Mouse (Mus musculus): ENCODE results near the gene Nfkbil1. TPM values are rescaled to one million over a fixed set of nuclear protein-coding genes. Genes with fewer than 3 reads are reported as not detected.

Gene Nfkbil1
- polyA plus RNA-seq, 1 experiment from 2014 or later = 3.3 TPM

- Histone ChIP-seq H3K9ac (ENCODE audit: low read depth, low read length) (no peak overlapping the region), H3K4me2 (replicated peaks; ENCODE audit: low read depth, low read length) (no peak overlapping the region), H3K9me3 (ENCODE audit: control insufficient read depth, low read length) (no peaks in the 10 kb centered on the region), H3K4me1 (ENCODE audit: control insufficient read depth, insufficient read depth, low read length) (peaks cover 28% of the 10 kb centered on the region), H3K4me3 (ENCODE audit: low read length) (no peak overlapping the region), H3K27ac (ENCODE audit: low read depth, low read length) (peak overlapping the region; percentile 68; the same call in 1 of the 2 replicates), H3K27me3 (ENCODE audit: control insufficient read depth, insufficient read depth, low read length) (no peaks in the 10 kb centered on the region), H3K36me3 (ENCODE audit: control insufficient read depth, insufficient read depth, low read length) (peaks cover 34% of the 10 kb centered on the region)
- WGBS = 60% methylated on average over 5 of the region's 5 CpGs
- no peak for ATAC-seq (ENCODE audit: low FRiP score, low TSS enrichment)
Measured at GRCm38 (mm10) chr17:35232659-35233058, 2.9 kb downstream of the Nfkbil1 start.

- H3K4me1 ChIP-seq (ENCODE audit: control insufficient read depth, insufficient read depth, low read length) = peaks cover 28% of the 10 kb centered on the region
- H3K36me3 ChIP-seq (ENCODE audit: control insufficient read depth, insufficient read depth, low read length) = peaks cover 40% of the 10 kb centered on the region
- H3K27ac ChIP-seq (ENCODE audit: low read depth, low read length) = peak overlapping the region; percentile 68; the same call in 1 of the 2 replicates
- H3K4me2 ChIP-seq (replicated peaks; ENCODE audit: low read depth, low read length) = no peak overlapping the region
- no peaks in the 10 kb centered on the region for H3K27me3 ChIP-seq (ENCODE audit: control insufficient read depth, insufficient read depth, low read length)
- no peaks in the 10 kb centered on the region for H3K9me3 ChIP-seq (ENCODE audit: control insufficient read depth, low read length)
- 10% methylated on average over 12 of the region's 12 CpGs for WGBS
- ATAC-seq (ENCODE audit: low FRiP score, low TSS enrichment) = no peak
- H3K4me3 ChIP-seq (ENCODE audit: low read length) = no peak overlapping the region
- H3K9ac ChIP-seq (ENCODE audit: low read depth, low read length) = no peak overlapping the region
Measured at GRCm38 (mm10) chr17:35232043-35232442, 3.5 kb downstream of the Nfkbil1 start.

GRCm38 (mm10) chr17:35231022-35231421 lies 4.6 kb downstream of the Nfkbil1 start:
- H3K9ac ChIP-seq (ENCODE audit: low read depth, low read length) = no peak overlapping the region
- 93% methylated on average over 10 of the region's 10 CpGs for WGBS

GRCm38 (mm10) chr17:35226561-35227046 lies 9.0 kb downstream of the Nfkbil1 start:
- no peak overlapping the region for H3K9ac ChIP-seq (ENCODE audit: low read depth, low read length)
- WGBS = 80% methylated on average over 14 of the region's 14 CpGs
- no peak overlapping the region for H3K4me3 ChIP-seq (ENCODE audit: low read length)
- H3K36me3 ChIP-seq (ENCODE audit: control insufficient read depth, insufficient read depth, low read length) = peaks cover 45% of the 10 kb centered on the region
- no peak for ATAC-seq (ENCODE audit: low FRiP score, low TSS enrichment)
- H3K27ac ChIP-seq (ENCODE audit: low read depth, low read length) = no peak overlapping the region
- H3K9me3 ChIP-seq (ENCODE audit: control insufficient read depth, low read length) = no peaks in the 10 kb centered on the region
- H3K4me1 ChIP-seq (ENCODE audit: control insufficient read depth, insufficient read depth, low read length) = peaks cover 2% of the 10 kb centered on the region; the same call in 1 of the 2 replicates
- H3K27me3 ChIP-seq (ENCODE audit: control insufficient read depth, insufficient read depth, low read length) = no peaks in the 10 kb centered on the region
- no peak overlapping the region for H3K4me2 ChIP-seq (replicated peaks; ENCODE audit: low read depth, low read length)

More at GRCm38 (mm10) chr17:35231022-35231421, 4.6 kb downstream of the Nfkbil1 start:
- no peak for ATAC-seq (ENCODE audit: low FRiP score, low TSS enrichment)
- Histone ChIP-seq H3K4me1 (ENCODE audit: control insufficient read depth, insufficient read depth, low read length) (peaks cover 25% of the 10 kb centered on the region), H3K36me3 (ENCODE audit: control insufficient read depth, insufficient read depth, low read length) (peaks cover 40% of the 10 kb centered on the region), H3K27ac (ENCODE audit: low read depth, low read length) (no peak overlapping the region), H3K27me3 (ENCODE audit: control insufficient read depth, insufficient read depth, low read length) (no peaks in the 10 kb centered on the region), H3K4me3 (ENCODE audit: low read length) (no peak overlapping the region), H3K9me3 (ENCODE audit: control insufficient read depth, low read length) (no peaks in the 10 kb centered on the region), H3K4me2 (replicated peaks; ENCODE audit: low read depth, low read length) (no peak overlapping the region)

GRCm38 (mm10) chr17:35225456-35225855 lies 10.1 kb downstream of the Nfkbil1 start:
- no peak for ATAC-seq (ENCODE audit: low FRiP score, low TSS enrichment)
- Histone ChIP-seq H3K27me3 (ENCODE audit: control insufficient read depth, insufficient read depth, low read length) (no peaks in the 10 kb centered on the region), H3K4me1 (ENCODE audit: control insufficient read depth, insufficient read depth, low read length) (no peaks in the 10 kb centered on the region), H3K27ac (ENCODE audit: low read depth, low read length) (no peak overlapping the region), H3K4me2 (replicated peaks; ENCODE audit: low read depth, low read length) (no peak overlapping the region), H3K4me3 (ENCODE audit: low read length) (no peak overlapping the region), H3K9me3 (ENCODE audit: control insufficient read depth, low read length) (no peaks in the 10 kb centered on the region), H3K9ac (ENCODE audit: low read depth, low read length) (no peak overlapping the region), H3K36me3 (ENCODE audit: control insufficient read depth, insufficient read depth, low read length) (peaks cover 45% of the 10 kb centered on the region)
- WGBS = 96% methylated on average over 5 of the region's 5 CpGs

GRCm38 (mm10) chr17:35224641-35225040 lies 11.0 kb downstream of the Nfkbil1 start:
- Histone ChIP-seq H3K4me2 (replicated peaks; ENCODE audit: low read depth, low read length) (no peak overlapping the region), H3K36me3 (ENCODE audit: control insufficient read depth, insufficient read depth, low read length) (peaks cover 47% of the 10 kb centered on the region)

GRCm38 (mm10) chr17:35222299-35222698 lies 13.3 kb downstream of the Nfkbil1 start:
- Histone ChIP-seq H3K36me3 (ENCODE audit: control insufficient read depth, insufficient read depth, low read length) (peaks cover 27% of the 10 kb centered on the region), H3K9ac (ENCODE audit: low read depth, low read length) (no peak overlapping the region)
- 90% methylated on average over 6 of the region's 6 CpGs for WGBS

More at GRCm38 (mm10) chr17:35224641-35225040, 11.0 kb downstream of the Nfkbil1 start:
- no peaks in the 10 kb centered on the region; the same call in 1 of the 2 replicates for H3K4me1 ChIP-seq (ENCODE audit: control insufficient read depth, insufficient read depth, low read length)
- H3K27ac ChIP-seq (ENCODE audit: low read depth, low read length) = no peak overlapping the region
- ATAC-seq (ENCODE audit: low FRiP score, low TSS enrichment) = no peak
- 92% methylated on average over 4 of the region's 4 CpGs for WGBS
- no peaks in the 10 kb centered on the region for H3K9me3 ChIP-seq (ENCODE audit: control insufficient read depth, low read length)
- H3K27me3 ChIP-seq (ENCODE audit: control insufficient read depth, insufficient read depth, low read length) = no peaks in the 10 kb centered on the region
- no peak overlapping the region for H3K9ac ChIP-seq (ENCODE audit: low read depth, low read length)
- no peak overlapping the region for H3K4me3 ChIP-seq (ENCODE audit: low read length)

GRCm38 (mm10) chr17:35220156-35220952 lies 15.2 kb downstream of the Nfkbil1 start, which contains the start of gene Gm16181:
Gene Gm16181 (plus strand): TSS chr17:35220834.
- whole genome bisulfite sequencing = 72% methylated on average over 28 of the region's 28 CpGs
- H3K27me3 ChIP-seq (ENCODE audit: control insufficient read depth, insufficient read depth, low read length) = no peaks in the 10 kb centered on the region
- ATAC-seq (ENCODE audit: low FRiP score, low TSS enrichment) = peak; percentile 41; the same call in 1 of the 2 replicates
- H3K27ac ChIP-seq (ENCODE audit: low read depth, low read length) = peak within 1 kb of the TSS; percentile 51
- no peaks in the 10 kb centered on the region; the same call in 1 of the 2 replicates for H3K4me1 ChIP-seq (ENCODE audit: control insufficient read depth, insufficient read depth, low read length)
- no peak within 1 kb of the TSS for H3K9ac ChIP-seq (ENCODE audit: low read depth, low read length)
- H3K9me3 ChIP-seq (ENCODE audit: control insufficient read depth, low read length) = no peaks in the 10 kb centered on the region
- peaks cover 25% of the 10 kb centered on the region for H3K36me3 ChIP-seq (ENCODE audit: control insufficient read depth, insufficient read depth, low read length)
- no peak within 1 kb of the TSS for H3K4me2 ChIP-seq (replicated peaks; ENCODE audit: low read depth, low read length)
- no peak within 1 kb of the TSS for H3K4me3 ChIP-seq (ENCODE audit: low read length)

More at GRCm38 (mm10) chr17:35222299-35222698, 13.3 kb downstream of the Nfkbil1 start:
- H3K4me2 ChIP-seq (replicated peaks; ENCODE audit: low read depth, low read length) = no peak overlapping the region
- no peaks in the 10 kb centered on the region for H3K27me3 ChIP-seq (ENCODE audit: control insufficient read depth, insufficient read depth, low read length)
- H3K4me3 ChIP-seq (ENCODE audit: low read length) = no peak overlapping the region
- no peaks in the 10 kb centered on the region for H3K9me3 ChIP-seq (ENCODE audit: control insufficient read depth, low read length)
- no peak for ATAC-seq (ENCODE audit: low FRiP score, low TSS enrichment)
- no peak overlapping the region for H3K27ac ChIP-seq (ENCODE audit: low read depth, low read length)
- no peaks in the 10 kb centered on the region; the same call in 1 of the 2 replicates for H3K4me1 ChIP-seq (ENCODE audit: control insufficient read depth, insufficient read depth, low read length)

- Histone ChIP-seq H3K4me1 (ENCODE audit: control insufficient read depth, insufficient read depth, low read length) (no peaks in the 10 kb centered on the region; the same call in 1 of the 2 replicates), H3K27me3 (ENCODE audit: control insufficient read depth, insufficient read depth, low read length) (no peaks in the 10 kb centered on the region), H3K36me3 (ENCODE audit: control insufficient read depth, insufficient read depth, low read length) (peaks cover 25% of the 10 kb centered on the region), H3K4me2 (replicated peaks; ENCODE audit: low read depth, low read length) (no peak overlapping the region), H3K27ac (ENCODE audit: low read depth, low read length) (peak overlapping the region; percentile 42; the same call in 1 of the 2 replicates), H3K9me3 (ENCODE audit: control insufficient read depth, low read length) (no peaks in the 10 kb centered on the region), H3K4me3 (ENCODE audit: low read length) (no peak overlapping the region), H3K9ac (ENCODE audit: low read depth, low read length) (no peak overlapping the region)
- ATAC-seq (ENCODE audit: low FRiP score, low TSS enrichment) = no peak
- 88% methylated on average over 6 of the region's 6 CpGs for WGBS
Measured at GRCm38 (mm10) chr17:35219601-35220041, 16.0 kb downstream of the Nfkbil1 start.

All from kidney, embryonic 14.5 days (tissue).